Mouse (Mus musculus) liver, embryonic 16.5 days (tissue): Measurements from ENCODE around the gene Nfkbie. TPM values are rescaled to one million over a fixed set of nuclear protein-coding genes. Genes with fewer than 3 reads are reported as not detected.

Experiments
- ATAC-seq: fragments of 200-750 bp; cut with Nextera tagmentation; 2 replicates; pipeline ENCODE4 v1.8.0; 2017; ENCODE audit warnings: low read depth, mild to moderate bottlenecking, moderate number of reproducible peaks, moderate library complexity
- H3K27ac ChIP-seq: fragments of 300-500 bp; sonication (generic); 2 replicates; pipeline ENCODE4 v1.5.1; 2014; ENCODE audit warnings: mild to moderate bottlenecking, low read length
- H3K27me3 ChIP-seq: fragments of 300-500 bp; sonication (generic); 2 replicates; pipeline ENCODE4 v1.6.1; 2014; ENCODE audit warnings: low read depth, low read length, mixed read lengths; ENCODE audit not compliant: control insufficient read depth, insufficient read depth
- H3K36me3 ChIP-seq: fragments of 300-500 bp; sonication (generic); 2 replicates; pipeline ENCODE4 v1.6.1; 2014; ENCODE audit warnings: mild to moderate bottlenecking; ENCODE audit not compliant: control insufficient read depth, insufficient read depth
- H3K4me1 ChIP-seq: fragments of 300-500 bp; sonication (generic); 2 replicates; pipeline ENCODE4 v1.6.1; 2014; ENCODE audit warnings: low read depth, low read length, mixed read lengths; ENCODE audit not compliant: control insufficient read depth
- H3K4me2 ChIP-seq: fragments of 300-500 bp; sonication (generic); 2 replicates; pipeline ENCODE4 v1.6.1; 2014; ENCODE audit warnings: low read depth, low read length, mixed read lengths
- H3K4me3 ChIP-seq: fragments of 300-500 bp; sonication (generic); 2 replicates; pipeline ENCODE4 v1.5.1; 2014; ENCODE audit warnings: low read depth, mild to moderate bottlenecking, low read length
- H3K9ac ChIP-seq: fragments of 300-500 bp; sonication (generic); 2 replicates; pipeline ENCODE4 v1.6.1; 2014; ENCODE audit warnings: low read depth, low read length
- H3K9me3 ChIP-seq: fragments of 300-500 bp; sonication (generic); replicated peaks from 2 replicates; pipeline ENCODE4 v1.6.1; 2016; ENCODE audit warnings: low read length; ENCODE audit not compliant: control insufficient read depth
- WGBS: fragments of 180-500 bp; shearing (Covaris S2); extraction: QIAGEN DNeasy Blood & Tissue Kit; methylation state at CpG from one replicate; pipeline ENCODE4 v1.1.7; 2014; ENCODE audit not compliant: insufficient replicate concordance; 5-methylcytosine and 5-hydroxymethylcytosine counted together
- polyA plus RNA-seq: library from polyadenylated mRNA; unstranded; fragments of >200 nt; fragmentation: Nextera tagmentation; extraction: Ambion mirVana; gene quantifications from 2 replicates; pipeline ENCODE4 v1.2.1, GENCODE M21; 2015

The Nfkbie gene
- polyA plus RNA-seq, result 1.8 TPM in 2 replicates

DNA sequence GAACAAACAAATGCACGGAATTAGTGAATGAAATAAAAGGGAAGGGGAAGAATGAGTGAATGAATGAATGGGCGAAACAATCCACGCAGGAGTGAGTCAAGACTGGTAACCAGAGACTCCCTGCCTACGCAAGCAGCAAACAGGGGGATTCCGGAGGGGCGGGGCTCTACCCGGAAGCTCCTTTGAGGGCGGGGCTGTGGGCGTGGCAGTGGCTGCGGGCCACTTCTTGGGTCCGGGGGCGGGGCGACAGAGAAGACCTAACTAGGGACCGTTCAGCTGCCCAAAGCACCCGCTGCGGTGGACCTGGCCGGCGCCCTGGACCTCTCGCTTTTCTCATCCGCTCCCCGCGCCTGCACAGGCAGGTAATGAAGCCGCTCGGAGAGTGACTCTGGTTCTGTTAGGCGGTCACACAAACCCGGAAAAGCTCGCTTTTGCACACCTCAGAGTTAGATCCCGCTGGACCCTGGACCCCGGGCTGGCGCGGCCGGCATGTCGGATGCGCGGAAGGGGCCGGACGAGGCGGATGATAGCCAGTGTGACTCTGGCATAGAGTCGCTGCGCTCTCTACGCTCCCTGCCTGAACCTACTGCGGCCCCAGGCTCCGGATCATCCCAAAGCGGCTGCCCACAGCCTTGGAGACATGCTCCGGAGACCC lies at the start of gene Nfkbie:
TSS of gene Nfkbie (plus strand) at position 252 of the 655 bp plus-strand sequence.
- no peaks in the 10 kb centered on the region for H3K9me3 ChIP-seq
- WGBS, result under 1% methylated on average over 44 of the region's 45 CpGs
- H3K36me3 ChIP-seq, result no peaks in the 10 kb centered on the region
- H3K27me3 ChIP-seq, result peaks cover 31% of the 10 kb centered on the region
- peak within 1 kb of the TSS; percentile 58 for H3K9ac ChIP-seq
- H3K4me3 ChIP-seq, result peak within 1 kb of the TSS; percentile 72
- peaks cover 18% of the 10 kb centered on the region for H3K4me1 ChIP-seq
- no peak within 1 kb of the TSS for H3K27ac ChIP-seq
- peak; percentile 81 for ATAC-seq
- peak within 1 kb of the TSS; percentile 95 for H3K4me2 ChIP-seq

DNA sequence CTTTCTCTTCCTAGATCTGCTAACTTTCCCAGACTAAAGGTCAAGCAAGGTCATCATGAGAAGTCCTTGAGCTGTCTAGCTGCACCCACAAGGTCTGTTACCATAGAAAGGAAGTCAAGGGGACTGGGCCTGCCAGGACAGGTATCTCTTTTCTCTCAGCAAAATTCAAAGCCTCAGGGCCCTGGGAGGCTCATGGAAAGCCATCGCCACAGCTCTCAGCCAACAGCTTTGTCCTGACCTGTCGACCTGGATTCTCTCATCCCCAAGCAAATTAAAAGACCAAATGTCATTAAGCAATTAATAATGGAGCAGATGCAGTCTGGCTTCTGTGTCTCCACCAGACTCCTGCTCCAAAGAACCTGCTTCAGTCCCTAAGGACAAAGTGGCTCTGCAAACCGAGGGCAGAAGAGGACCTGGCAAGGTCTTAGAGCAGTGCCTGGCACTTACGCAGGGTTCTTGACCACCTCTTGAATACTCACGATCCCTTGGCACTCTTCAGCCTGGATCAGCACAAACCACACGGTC lies 49.5 kb upstream of the Nfkbie start:
- Histone ChIP-seq H3K9ac (no peak overlapping the region), H3K4me3 (no peak overlapping the region), H3K9me3 (no peaks in the 10 kb centered on the region), H3K27ac (no peak overlapping the region), H3K4me1 (peaks cover 5% of the 10 kb centered on the region), H3K27me3 (no peaks in the 10 kb centered on the region), H3K4me2 (no peak overlapping the region), H3K36me3 (no peaks in the 10 kb centered on the region; the same call in 1 of the 2 replicates)
- WGBS, result 53% methylated on average over 6 of the region's 6 CpGs
- no peak for ATAC-seq

DNA sequence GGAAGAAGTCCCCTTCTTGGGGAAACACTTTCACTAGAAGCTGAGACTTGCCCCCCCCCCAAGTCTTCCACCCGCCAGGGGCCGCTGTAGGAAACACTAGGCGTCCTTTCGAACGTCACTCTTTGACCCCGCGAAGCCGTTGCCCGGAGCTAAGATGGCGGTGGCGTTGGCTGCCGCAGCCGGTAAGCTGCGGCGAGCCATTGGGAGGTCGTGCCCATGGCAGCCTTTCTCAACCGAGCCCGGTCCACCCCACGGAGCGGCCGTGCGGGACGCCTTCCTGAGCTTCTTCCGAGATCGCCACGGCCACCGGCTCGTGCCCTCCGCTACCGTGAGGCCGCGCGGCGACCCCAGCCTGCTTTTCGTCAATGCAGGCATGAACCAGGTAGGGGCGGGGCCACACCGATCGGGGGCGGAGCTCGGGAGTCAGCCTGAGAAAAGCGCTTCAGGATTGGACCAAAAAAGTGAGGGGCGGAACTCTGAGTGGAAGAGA lies 48.8 kb upstream of the Nfkbie start, which contains the start of gene Aars2:
TSS of gene Aars2 (plus strand) at position 142 of the 490 bp plus-strand sequence.
- Histone ChIP-seq H3K9me3 (no peaks in the 10 kb centered on the region), H3K36me3 (no peaks in the 10 kb centered on the region; the same call in 1 of the 2 replicates), H3K27ac (0 out of 2 replicates have a peak within 1 kb of the TSS, but pooled peaks have one; percentile 13), H3K9ac (peak within 1 kb of the TSS; percentile 69), H3K4me1 (peaks cover 5% of the 10 kb centered on the region), H3K27me3 (no peaks in the 10 kb centered on the region), H3K4me3 (peak within 1 kb of the TSS; percentile 71), H3K4me2 (peak within 1 kb of the TSS; percentile 42)
- peak; percentile 90 for ATAC-seq
- 0% methylated on average over 42 of the region's 42 CpGs for WGBS

DNA sequence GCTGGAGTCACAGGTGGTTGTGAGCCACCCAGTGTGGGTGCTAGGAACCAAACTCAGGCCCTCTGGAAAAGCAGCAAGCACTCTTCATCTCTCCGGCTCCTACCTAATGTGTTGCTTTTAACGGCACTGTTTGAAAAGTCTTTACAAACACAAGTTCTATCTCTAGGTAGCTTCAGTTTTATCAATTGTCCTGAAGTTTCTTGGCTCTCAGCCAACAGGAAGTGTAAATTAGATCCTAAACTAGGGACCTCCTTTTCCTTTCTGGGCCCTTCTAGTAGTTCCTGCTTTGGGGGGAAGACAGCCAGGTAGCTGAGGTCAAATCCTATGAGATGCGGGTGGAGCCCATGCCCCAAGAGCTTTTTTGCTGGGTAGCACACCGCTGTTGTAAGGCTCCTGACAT lies 44.6 kb upstream of the Nfkbie start:
- no peak overlapping the region for H3K4me3 ChIP-seq
- H3K4me2 ChIP-seq, result no peak overlapping the region
- H3K27me3 ChIP-seq, result no peaks in the 10 kb centered on the region
- no peak for ATAC-seq
- no peak overlapping the region for H3K27ac ChIP-seq
- H3K4me1 ChIP-seq, result peaks cover 5% of the 10 kb centered on the region
- H3K9ac ChIP-seq, result no peak overlapping the region
- 83% methylated on average over 4 of the region's 4 CpGs for WGBS
- no peaks in the 10 kb centered on the region; the same call in 1 of the 2 replicates for H3K36me3 ChIP-seq
- H3K9me3 ChIP-seq, result no peaks in the 10 kb centered on the region

DNA sequence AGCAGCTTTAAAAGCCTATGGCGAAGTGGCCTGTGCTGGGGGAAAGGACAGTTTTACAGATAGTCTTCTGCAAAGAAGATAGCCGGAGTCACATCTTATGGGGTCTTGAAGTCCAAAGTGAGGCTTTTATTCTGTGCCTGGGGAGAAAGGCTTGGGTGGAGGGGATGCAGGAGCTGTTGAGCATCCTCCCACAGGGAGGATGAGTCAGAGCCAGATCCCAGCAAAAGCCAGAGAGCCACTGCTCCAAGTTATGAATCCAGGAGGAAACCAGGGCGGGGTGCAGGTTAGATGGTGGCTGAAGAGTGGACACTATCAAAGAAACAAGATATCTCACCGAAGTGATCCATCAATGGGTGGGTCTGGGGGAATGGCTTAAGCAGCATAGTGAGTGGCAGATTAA lies 43.7 kb upstream of the Nfkbie start:
- Histone ChIP-seq H3K36me3 (no peaks in the 10 kb centered on the region; the same call in 1 of the 2 replicates), H3K4me1 (peaks cover 5% of the 10 kb centered on the region), H3K27me3 (no peaks in the 10 kb centered on the region), H3K27ac (no peak overlapping the region), H3K9me3 (no peaks in the 10 kb centered on the region), H3K4me3 (no peak overlapping the region), H3K9ac (no peak overlapping the region), H3K4me2 (no peak overlapping the region)
- ATAC-seq, result no peak
- WGBS, result 72% methylated on average over 4 of the region's 4 CpGs

DNA sequence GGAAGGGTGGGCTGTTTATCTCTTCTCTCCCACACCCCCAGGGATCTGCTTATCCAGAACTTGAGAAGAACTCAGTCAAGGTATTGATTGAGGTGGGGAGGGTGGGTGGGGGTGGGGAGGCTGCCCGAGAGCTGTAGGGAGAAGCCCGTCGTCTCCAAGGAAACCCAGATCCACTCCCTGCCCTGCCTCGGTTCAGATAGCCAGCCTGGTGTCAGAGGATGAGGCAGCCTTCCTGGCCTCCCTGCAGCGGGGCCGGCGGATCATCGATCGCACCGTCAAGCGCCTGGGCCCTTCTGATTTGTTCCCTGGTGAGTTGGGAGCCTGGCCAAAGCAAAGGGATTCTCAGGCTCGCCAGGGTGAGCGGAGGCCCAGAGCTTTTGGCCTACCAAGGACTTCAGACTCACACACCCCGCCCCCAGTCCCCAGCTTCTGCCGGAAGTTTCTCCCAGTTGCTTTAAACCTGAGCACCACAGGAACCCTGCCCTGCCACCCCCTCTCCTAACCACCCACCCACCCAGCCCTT lies 40.2 kb upstream of the Nfkbie start:
- Histone ChIP-seq H3K4me1 (no peaks in the 10 kb centered on the region; the same call in 1 of the 2 replicates), H3K27me3 (no peaks in the 10 kb centered on the region), H3K9ac (no peak overlapping the region), H3K36me3 (no peaks in the 10 kb centered on the region; the same call in 1 of the 2 replicates), H3K9me3 (no peaks in the 10 kb centered on the region), H3K4me3 (no peak overlapping the region), H3K4me2 (no peak overlapping the region), H3K27ac (no peak overlapping the region)
- WGBS, result 64% methylated on average over 15 of the region's 15 CpGs
- peak; percentile 67 for ATAC-seq

DNA sequence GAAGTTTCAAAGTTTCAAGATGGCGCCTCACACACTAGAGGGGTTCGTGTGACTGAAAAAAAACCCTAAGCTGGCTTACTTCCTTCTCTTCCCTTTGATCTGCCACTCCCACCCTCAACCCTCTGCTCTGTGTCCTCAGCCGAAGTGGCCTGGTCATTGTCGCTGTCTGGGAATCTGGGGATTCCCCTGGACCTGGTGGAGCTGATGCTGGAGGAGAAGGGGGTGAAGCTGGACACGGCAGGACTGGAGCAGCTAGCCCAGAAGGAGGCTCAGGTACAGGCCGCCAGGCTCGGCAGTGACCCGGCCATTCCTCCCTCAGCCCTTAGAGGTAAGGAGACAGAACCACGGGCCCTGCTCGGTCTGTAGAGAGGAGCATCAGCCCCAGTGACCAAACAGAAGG lies 39.7 kb upstream of the Nfkbie start:
- no peak overlapping the region for H3K4me3 ChIP-seq
- no peak overlapping the region for H3K4me2 ChIP-seq
- no peaks in the 10 kb centered on the region for H3K27me3 ChIP-seq
- H3K27ac ChIP-seq, result no peak overlapping the region
- H3K9ac ChIP-seq, result no peak overlapping the region
- ATAC-seq, result no peak
- no peaks in the 10 kb centered on the region; the same call in 1 of the 2 replicates for H3K4me1 ChIP-seq
- no peaks in the 10 kb centered on the region; the same call in 1 of the 2 replicates for H3K36me3 ChIP-seq
- 72% methylated on average over 10 of the region's 10 CpGs for WGBS
- no peaks in the 10 kb centered on the region for H3K9me3 ChIP-seq

DNA sequence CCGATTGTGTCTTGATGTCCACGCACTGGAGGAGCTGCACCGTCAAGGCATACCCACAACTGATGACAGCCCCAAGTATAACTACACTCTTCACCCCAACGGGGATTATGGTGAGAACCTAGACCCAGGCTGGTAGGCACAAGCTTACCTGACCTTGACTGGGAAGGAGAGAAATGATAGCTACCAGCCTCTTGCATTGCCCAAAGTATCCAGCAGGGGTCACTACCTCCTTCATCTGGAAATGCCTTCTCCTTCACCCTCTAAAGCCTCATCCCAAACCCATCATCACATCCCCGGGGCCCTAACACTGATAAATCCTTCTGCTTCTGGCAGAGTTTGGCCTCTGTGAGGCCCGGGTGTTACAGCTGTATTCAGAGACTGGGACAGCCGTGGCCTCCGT lies 39.0 kb upstream of the Nfkbie start:
- no peak overlapping the region for H3K4me3 ChIP-seq
- H3K9me3 ChIP-seq, result no peaks in the 10 kb centered on the region
- H3K27me3 ChIP-seq, result no peaks in the 10 kb centered on the region
- H3K4me1 ChIP-seq, result no peaks in the 10 kb centered on the region; the same call in 1 of the 2 replicates
- no peak overlapping the region for H3K27ac ChIP-seq
- no peak overlapping the region for H3K4me2 ChIP-seq
- no peak for ATAC-seq
- no peak overlapping the region for H3K9ac ChIP-seq
- WGBS, result 52% methylated on average over 8 of the region's 8 CpGs
- no peaks in the 10 kb centered on the region for H3K36me3 ChIP-seq

DNA sequence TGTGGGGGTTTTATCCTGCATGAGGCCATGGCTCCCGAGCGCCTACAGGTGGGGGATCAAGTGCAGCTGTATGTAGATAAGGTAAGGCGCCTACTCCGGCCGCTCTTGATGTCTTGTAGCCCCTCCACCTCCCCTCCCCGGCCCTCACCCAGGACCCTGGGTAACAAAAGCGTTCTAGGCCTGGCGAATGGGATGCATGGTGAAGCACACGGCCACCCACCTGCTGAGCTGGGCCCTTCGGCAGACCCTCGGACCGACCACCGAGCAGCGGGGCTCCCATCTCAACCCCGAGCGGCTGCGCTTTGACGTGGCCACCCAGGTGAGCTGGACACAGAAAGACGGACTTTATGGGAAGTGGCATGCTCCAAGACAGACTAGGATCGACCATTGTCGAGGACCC lies 38.4 kb upstream of the Nfkbie start:
- no peak overlapping the region for H3K4me2 ChIP-seq
- H3K27ac ChIP-seq, result no peak overlapping the region
- H3K36me3 ChIP-seq, result no peaks in the 10 kb centered on the region
- 77% methylated on average over 21 of the region's 21 CpGs for WGBS
- no peak overlapping the region for H3K9ac ChIP-seq
- no peaks in the 10 kb centered on the region for H3K27me3 ChIP-seq
- H3K4me3 ChIP-seq, result no peak overlapping the region
- no peak for ATAC-seq
- H3K9me3 ChIP-seq, result no peaks in the 10 kb centered on the region
- no peaks in the 10 kb centered on the region; the same call in 1 of the 2 replicates for H3K4me1 ChIP-seq
